Mouse (Mus musculus) stomach, embryonic 16.5 days (tissue): ENCODE measurements around the gene Faah. TPM values are rescaled to one million over a fixed set of nuclear protein-coding genes. Genes with fewer than 3 reads are reported as not detected.
A peak's percentile ranks its signal among the peaks of the same experiment; 100 is the strongest.

Source experiments
- ATAC-seq: fragments of 200-750 bp; cut with Nextera tagmentation; 2 replicates; pipeline ENCODE4 v1.8.0; 2017; ENCODE audit warnings: moderate number of reproducible peaks, moderate TSS enrichment; ENCODE audit not compliant: insufficient read depth, low FRiP score
- H3K27ac ChIP-seq: fragments of 300-500 bp; sonication (generic); 2 replicates; pipeline ENCODE4 v1.5.1; 2014; ENCODE audit warnings: low read length
- H3K27me3 ChIP-seq: fragments of 300-500 bp; sonication (generic); 2 replicates; pipeline ENCODE4 v1.6.1; 2014; ENCODE audit warnings: low read length, control low read depth, mixed read lengths; ENCODE audit not compliant: control insufficient read depth, insufficient read depth
- H3K36me3 ChIP-seq: fragments of 300-500 bp; sonication (generic); 2 replicates; pipeline ENCODE4 v1.6.1; 2014; ENCODE audit warnings: low read length; ENCODE audit not compliant: control insufficient read depth, insufficient read depth
- H3K4me1 ChIP-seq: fragments of 300-500 bp; sonication (generic); 2 replicates; pipeline ENCODE4 v1.6.1; 2014; ENCODE audit warnings: low read length, control low read depth, mixed read lengths; ENCODE audit not compliant: control insufficient read depth, insufficient read depth
- H3K4me2 ChIP-seq: fragments of 300-500 bp; sonication (generic); 2 replicates; pipeline ENCODE4 v1.6.1; 2014; ENCODE audit warnings: low read depth, low read length, mixed read lengths
- H3K4me3 ChIP-seq: fragments of 300-500 bp; sonication (generic); replicated peaks from 2 replicates; pipeline ENCODE4 v1.5.1; 2014; ENCODE audit warnings: mild to moderate bottlenecking, low read length
- H3K9ac ChIP-seq: fragments of 300-500 bp; sonication (generic); 2 replicates; pipeline ENCODE4 v1.6.1; 2014; ENCODE audit warnings: low read length
- H3K9me3 ChIP-seq: fragments of 300-500 bp; sonication (generic); replicated peaks from 2 replicates; pipeline ENCODE4 v1.6.1; 2016; ENCODE audit warnings: low read length, control low read depth; ENCODE audit not compliant: control insufficient read depth
- WGBS: fragments of 180-500 bp; shearing (Covaris S2); extraction: QIAGEN DNeasy Blood & Tissue Kit; methylation state at CpG from one replicate; pipeline ENCODE4 v1.1.7; 2014; 5-methylcytosine and 5-hydroxymethylcytosine counted together
- polyA plus RNA-seq: library from polyadenylated mRNA; unstranded; fragments of >200 nt; fragmentation: Nextera tagmentation; extraction: Ambion mirVana; gene quantifications from 2 replicates; pipeline ENCODE4 v1.2.1, GENCODE M21; 2015

Gene Faah
- 14.0 and 15.9 TPM in 2 replicates for polyA plus RNA-seq

DNA sequence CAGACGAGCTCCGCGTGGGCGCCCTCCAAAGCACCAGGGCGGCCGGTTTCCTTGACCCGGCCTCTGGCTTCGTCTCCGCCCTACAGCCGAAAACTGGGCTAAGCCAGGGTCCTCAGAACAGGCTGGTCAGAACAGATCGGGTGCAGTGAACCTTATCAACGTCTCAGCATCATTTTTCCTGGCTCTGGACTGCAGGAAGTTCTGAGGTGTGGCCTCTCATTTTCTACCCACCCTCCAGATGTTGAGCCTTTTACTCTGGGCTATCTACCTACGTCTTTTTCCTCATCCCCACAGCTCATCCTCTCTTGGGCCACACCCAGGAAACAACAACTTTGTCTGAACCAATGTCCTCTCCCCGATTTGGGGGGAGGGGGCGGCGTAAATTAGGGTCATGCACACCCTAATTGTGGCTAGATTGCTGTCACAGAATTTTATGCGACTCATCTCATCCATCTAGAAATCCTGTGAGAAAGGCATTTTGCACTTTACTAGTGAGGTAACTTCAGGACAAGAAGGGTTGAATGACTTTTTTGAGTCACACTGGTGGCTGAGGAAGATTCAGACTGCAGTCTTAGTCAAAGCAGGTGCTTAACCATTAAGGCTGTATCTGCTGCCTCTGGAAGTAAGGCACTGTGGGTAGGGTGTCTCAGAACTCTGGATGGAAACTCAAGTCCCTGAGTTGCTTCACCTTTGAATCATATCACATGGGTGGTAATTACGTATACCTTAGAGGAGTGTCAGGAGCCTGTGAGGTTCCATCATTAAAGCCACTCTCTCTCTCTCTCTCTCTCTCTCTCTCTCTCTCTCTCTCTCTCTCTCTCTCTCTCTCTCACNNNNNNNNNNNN, at the start of gene Faah:
TSS of gene Faah (minus strand) at position 25 of the 845 bp plus-strand sequence.
- 10% methylated on average over 18 of the region's 18 CpGs for WGBS
- no peaks in the 10 kb centered on the region for H3K9me3 ChIP-seq
- peaks cover 32% of the 10 kb centered on the region for H3K27me3 ChIP-seq
- peak within 1 kb of the TSS; percentile 49; the same call in 1 of the 2 replicates for H3K27ac ChIP-seq
- 0 out of 2 replicates have a peak, but pooled peaks cover 2% of the 10 kb centered on the region for H3K4me1 ChIP-seq
- H3K36me3 ChIP-seq = no peaks in the 10 kb centered on the region
- peak; percentile 45; the same call in 1 of the 2 replicates for ATAC-seq
- peak within 1 kb of the TSS; percentile 97 for H3K4me2 ChIP-seq
- peak within 1 kb of the TSS; percentile 77 for H3K9ac ChIP-seq
- H3K4me3 ChIP-seq = peak within 1 kb of the TSS; percentile 70

DNA sequence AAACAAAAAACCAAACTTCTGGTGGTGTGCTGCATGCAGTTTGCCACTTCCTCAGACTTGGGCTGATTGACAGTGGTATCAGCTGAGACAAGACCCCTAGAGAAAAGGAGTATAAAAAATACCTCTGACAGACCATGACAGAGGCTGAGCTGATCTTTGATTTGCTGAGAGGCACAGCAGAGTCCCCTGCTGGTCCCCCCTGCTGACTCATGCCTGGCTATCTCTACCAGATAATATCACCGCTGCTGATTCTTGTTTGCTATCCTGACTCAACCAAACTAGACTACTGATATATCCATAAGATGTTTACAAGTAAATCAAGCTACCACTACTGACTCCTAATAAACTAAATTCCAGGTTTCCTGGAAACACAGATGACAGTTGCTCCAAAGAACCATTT, 46.1 kb upstream of the Faah start:
- Histone ChIP-seq H3K4me1 (no peaks in the 10 kb centered on the region), H3K9me3 (no peaks in the 10 kb centered on the region), H3K36me3 (peaks cover 5% of the 10 kb centered on the region), H3K9ac (no peak overlapping the region), H3K27ac (no peak overlapping the region), H3K4me2 (no peak overlapping the region), H3K4me3 (no peak overlapping the region), H3K27me3 (no peaks in the 10 kb centered on the region)
- 48% methylated on average over 1 of the region's 1 CpGs for WGBS
- no peak for ATAC-seq

DNA sequence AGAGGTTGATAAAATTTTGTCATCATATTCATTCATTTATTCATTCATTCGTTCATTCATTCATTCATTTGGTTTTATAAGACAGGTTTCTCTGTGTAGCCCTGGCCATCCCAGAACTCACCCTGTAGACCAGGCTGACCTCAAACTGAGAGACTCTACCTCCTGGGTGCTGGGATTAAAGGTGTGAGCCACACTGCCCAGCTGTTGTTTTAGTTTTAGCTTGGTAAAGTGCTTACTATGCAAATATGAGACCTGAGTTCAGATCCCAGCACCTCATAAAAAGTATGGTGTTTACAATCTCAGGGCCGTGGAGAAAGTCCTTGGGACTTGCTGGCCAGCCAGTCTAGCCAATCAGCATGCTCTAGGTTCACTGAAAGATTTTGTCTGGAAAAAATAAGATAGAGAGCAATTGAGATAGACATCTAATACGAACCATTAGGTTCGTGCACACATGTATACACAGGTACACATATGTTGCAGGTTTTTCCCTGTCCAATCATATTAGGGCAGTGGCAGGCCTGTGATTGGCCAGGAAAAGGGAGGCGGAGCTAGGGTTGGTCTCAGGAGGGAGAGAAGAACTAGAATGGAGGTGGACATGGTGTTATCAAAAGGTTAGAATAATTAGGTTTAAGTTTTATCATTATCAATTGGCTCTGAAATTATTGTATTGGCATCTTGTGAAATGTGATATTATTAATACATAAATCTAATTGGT, 41.4 kb upstream of the Faah start:
- Histone ChIP-seq H3K4me2 (no peak overlapping the region), H3K27me3 (no peaks in the 10 kb centered on the region), H3K9me3 (no peaks in the 10 kb centered on the region), H3K4me1 (no peaks in the 10 kb centered on the region), H3K27ac (no peak overlapping the region), H3K36me3 (no peaks in the 10 kb centered on the region), H3K4me3 (no peak overlapping the region), H3K9ac (no peak overlapping the region)
- WGBS = 75% methylated on average over 5 of the region's 5 CpGs
- no peak for ATAC-seq

DNA sequence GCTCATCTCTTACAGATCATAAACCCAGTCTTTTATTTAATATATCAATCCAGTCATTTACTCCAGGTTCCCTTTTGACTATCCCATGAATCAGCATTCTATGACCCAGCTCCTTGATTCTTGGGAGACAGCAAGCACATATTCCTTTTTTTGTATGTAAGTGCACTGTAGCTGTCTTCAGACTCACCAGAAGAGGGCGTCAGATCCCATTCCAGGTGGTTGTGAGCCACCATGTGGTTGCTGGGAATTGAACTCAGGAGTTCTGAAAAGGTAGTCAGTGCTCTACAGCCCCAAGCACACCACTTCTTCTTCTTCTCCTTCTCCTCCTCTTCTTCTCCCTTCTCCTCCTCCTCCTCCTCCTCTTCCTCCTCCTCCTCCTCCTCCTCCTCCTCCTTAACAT, 39.8 kb upstream of the Faah start:
- ATAC-seq = no peak
- 5% methylated on average over 1 of the region's 1 CpGs for WGBS
- Histone ChIP-seq H3K9me3 (no peaks in the 10 kb centered on the region), H3K9ac (no peak overlapping the region), H3K36me3 (no peaks in the 10 kb centered on the region), H3K4me2 (no peak overlapping the region), H3K27me3 (no peaks in the 10 kb centered on the region), H3K4me3 (no peak overlapping the region), H3K27ac (no peak overlapping the region), H3K4me1 (peaks cover 4% of the 10 kb centered on the region)

DNA sequence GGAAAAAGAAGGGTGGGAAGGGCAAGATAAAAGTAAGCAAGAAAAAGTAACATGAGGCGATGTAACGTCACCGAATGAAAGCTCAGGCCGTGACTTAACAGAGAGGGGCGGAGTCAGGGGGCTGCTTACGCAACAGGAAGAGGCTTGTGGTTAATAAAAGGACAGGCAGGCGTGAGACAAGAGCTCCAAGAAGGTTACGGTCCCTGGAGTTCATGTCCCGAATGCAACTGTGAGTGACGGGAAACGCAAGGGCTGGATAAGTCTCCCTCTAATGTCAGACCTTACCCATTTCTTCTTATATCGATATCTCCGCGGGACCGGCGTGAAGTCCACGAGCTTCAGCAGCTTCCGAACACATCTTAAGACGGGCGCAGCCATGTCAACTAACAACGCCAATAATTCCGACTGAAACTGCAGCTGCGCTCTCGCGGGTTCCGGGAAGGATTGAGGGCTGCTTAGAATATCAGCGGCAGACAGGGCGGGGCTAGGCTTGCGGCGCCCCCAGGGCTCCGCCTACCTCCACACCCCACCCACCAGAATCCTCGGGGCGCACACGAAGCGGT, 35.8 kb upstream of the Faah start, which contains the start of gene Nsun4:
TSS of gene Nsun4 (minus strand) at position 478 of the 563 bp plus-strand sequence.
- Histone ChIP-seq H3K9ac (peak within 1 kb of the TSS; percentile 72), H3K36me3 (no peaks in the 10 kb centered on the region), H3K4me3 (peak within 1 kb of the TSS; percentile 67), H3K27me3 (no peaks in the 10 kb centered on the region), H3K27ac (peak within 1 kb of the TSS; percentile 97), H3K9me3 (no peaks in the 10 kb centered on the region), H3K4me1 (peaks cover 8% of the 10 kb centered on the region), H3K4me2 (peak within 1 kb of the TSS; percentile 94)
- under 1% methylated on average over 35 of the region's 35 CpGs for WGBS
- ATAC-seq = peak; percentile 96

DNA sequence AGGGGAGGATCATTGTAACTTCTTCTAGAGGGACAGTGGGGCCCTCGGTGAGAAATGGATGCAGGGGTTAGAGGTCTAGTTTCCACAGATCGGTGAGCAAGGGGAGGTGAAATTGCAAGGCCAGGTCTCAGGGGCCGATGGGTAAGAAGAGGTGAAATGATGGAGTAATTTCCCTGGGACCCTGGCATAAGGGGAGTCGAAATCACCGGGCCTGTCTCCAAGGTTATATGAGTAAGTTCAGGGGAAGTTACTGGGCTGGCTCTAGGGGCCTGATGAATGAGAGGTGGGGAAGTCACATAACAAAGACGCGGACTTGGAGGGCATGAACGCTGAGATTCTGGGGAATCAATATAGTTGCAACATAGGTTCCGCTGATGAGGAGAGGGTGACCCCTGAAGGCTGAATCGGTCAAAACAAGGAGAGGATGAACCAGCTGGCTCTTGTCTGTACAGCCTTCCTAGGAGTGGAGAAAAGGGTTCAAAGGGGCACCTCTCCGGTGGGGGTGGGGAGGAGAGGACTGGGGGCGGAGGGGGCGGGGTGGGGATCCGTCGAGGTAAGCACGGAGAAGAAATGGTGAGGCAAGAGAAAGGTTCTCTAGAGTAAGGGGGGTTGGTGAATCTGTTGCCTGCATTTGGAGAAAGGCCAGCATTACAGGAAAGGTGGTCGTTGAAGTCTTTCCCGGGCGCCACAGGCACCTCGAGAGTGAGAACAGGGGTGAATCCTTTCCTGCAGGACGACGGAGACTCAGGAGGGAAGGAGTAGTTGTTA, 35.0 kb upstream of the Faah start:
- WGBS = 5% methylated on average over 22 of the region's 22 CpGs
- no peaks in the 10 kb centered on the region for H3K36me3 ChIP-seq
- H3K4me2 ChIP-seq = peak overlapping the region; percentile 94
- peak overlapping the region; percentile 72 for H3K9ac ChIP-seq
- H3K9me3 ChIP-seq = no peaks in the 10 kb centered on the region
- peak; percentile 24 for ATAC-seq
- H3K27me3 ChIP-seq = no peaks in the 10 kb centered on the region
- H3K4me3 ChIP-seq = peak overlapping the region; percentile 67
- peaks cover 12% of the 10 kb centered on the region for H3K4me1 ChIP-seq
- peak overlapping the region; percentile 97 for H3K27ac ChIP-seq

DNA sequence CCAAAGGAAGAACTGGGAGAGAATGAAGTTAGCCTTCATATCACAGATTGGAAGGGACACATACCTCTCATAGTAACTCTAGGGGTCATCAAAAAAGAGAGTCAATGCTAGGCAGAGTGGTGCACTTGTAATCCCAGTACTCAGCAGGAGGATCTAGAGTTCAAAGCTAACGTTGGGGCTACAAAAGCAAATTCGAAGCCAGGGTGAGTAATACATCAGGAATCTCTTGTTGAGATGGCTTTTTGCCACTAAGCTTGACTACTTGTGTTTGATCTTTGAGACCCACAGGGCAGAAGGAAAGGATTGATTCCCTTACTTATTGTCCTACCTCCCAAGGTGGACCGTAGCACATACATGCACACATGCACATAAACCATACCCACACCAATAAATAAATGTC, 31.5 kb upstream of the Faah start:
- no peak overlapping the region for H3K27ac ChIP-seq
- WGBS = 84% methylated on average over 3 of the region's 3 CpGs
- no peaks in the 10 kb centered on the region for H3K27me3 ChIP-seq
- no peak overlapping the region for H3K9ac ChIP-seq
- H3K4me1 ChIP-seq = peaks cover 12% of the 10 kb centered on the region
- no peak for ATAC-seq
- H3K4me3 ChIP-seq = no peak overlapping the region
- H3K9me3 ChIP-seq = no peaks in the 10 kb centered on the region
- H3K36me3 ChIP-seq = no peaks in the 10 kb centered on the region
- H3K4me2 ChIP-seq = no peak overlapping the region

DNA sequence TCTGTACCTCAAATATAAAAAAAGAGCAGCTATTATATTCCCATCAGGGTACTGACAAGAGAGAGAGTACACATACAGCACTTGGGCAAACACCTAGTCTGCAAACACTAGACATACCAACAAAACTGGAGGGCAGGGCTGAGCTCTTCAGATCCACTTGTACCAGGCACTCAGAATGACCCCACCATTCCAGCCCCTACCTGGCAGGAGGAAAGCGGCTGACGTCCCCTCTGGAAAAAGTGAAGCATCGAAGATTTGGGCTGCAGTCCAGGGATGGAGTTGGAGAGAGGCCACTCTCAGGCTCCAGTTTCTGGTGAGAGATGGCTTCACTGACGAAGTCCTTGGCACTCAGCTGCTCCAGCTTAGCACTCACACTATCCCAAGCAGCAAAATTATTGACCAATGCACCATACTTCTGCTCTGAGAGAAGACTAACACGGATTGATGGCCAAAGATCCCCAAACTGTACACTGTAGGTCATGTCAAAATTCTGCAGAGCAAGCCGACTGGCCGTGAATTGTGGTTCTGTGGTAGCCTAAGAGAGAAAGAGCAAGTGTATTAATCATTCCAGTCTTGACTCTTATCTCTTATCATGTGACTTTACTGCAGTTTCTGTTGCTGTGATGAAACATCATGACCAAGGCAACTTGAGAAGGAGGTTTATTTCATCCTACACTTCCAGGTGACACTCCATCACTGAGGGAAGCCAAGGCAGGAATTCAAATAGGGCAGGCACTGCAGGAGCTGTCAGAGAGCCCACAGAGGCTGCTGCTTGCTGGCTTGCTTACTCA, 30.6 kb upstream of the Faah start:
- Histone ChIP-seq H3K9me3 (no peaks in the 10 kb centered on the region), H3K27me3 (no peaks in the 10 kb centered on the region), H3K27ac (no peak overlapping the region), H3K4me3 (no peak overlapping the region), H3K9ac (no peak overlapping the region), H3K4me1 (peaks cover 12% of the 10 kb centered on the region), H3K4me2 (no peak overlapping the region), H3K36me3 (no peaks in the 10 kb centered on the region)
- WGBS = 58% methylated on average over 7 of the region's 7 CpGs
- no peak for ATAC-seq
